Mouse (Mus musculus) hindbrain, embryonic 15.5 days (tissue): ENCODE data around the gene Slc25a25. TPM values are rescaled to one million over a fixed set of nuclear protein-coding genes. Genes with fewer than 3 reads are reported as not detected.

Source experiments
- ATAC-seq: fragments of 200-750 bp; cut with Nextera tagmentation; 2 replicates; pipeline ENCODE4 v1.8.0; 2017; ENCODE audit warnings: low read depth, moderate number of reproducible peaks, moderate TSS enrichment; ENCODE audit not compliant: low FRiP score
- H3K27ac ChIP-seq: fragments of 300-500 bp; sonication (generic); replicated peaks from 2 replicates; pipeline ENCODE4 v1.5.1; 2015; ENCODE audit warnings: mild to moderate bottlenecking, inconsistent platforms
- H3K27me3 ChIP-seq: fragments of 300-500 bp; sonication (generic); 2 replicates; pipeline ENCODE4 v1.6.1; 2015; ENCODE audit warnings: control low read depth, inconsistent platforms
- H3K36me3 ChIP-seq: fragments of 300-500 bp; sonication (generic); 2 replicates; pipeline ENCODE4 v1.6.1; 2015; ENCODE audit warnings: control low read depth, inconsistent platforms
- H3K4me1 ChIP-seq: fragments of 300-500 bp; sonication (generic); replicated peaks from 2 replicates; pipeline ENCODE4 v1.6.1; 2015; ENCODE audit warnings: control low read depth, inconsistent platforms
- H3K4me2 ChIP-seq: fragments of 300-500 bp; sonication (generic); 2 replicates; pipeline ENCODE4 v1.6.1; 2015; ENCODE audit warnings: moderate library complexity, mild to moderate bottlenecking, inconsistent platforms
- H3K4me3 ChIP-seq: fragments of 300-500 bp; sonication (generic); 2 replicates; pipeline ENCODE4 v1.5.1; 2015; ENCODE audit warnings: mild to moderate bottlenecking, inconsistent platforms
- H3K9ac ChIP-seq: fragments of 300-500 bp; sonication (generic); 2 replicates; pipeline ENCODE4 v1.6.1; 2015; ENCODE audit warnings: inconsistent platforms
- H3K9me3 ChIP-seq: fragments of 300-500 bp; sonication (generic); 2 replicates; pipeline ENCODE4 v1.6.1; 2016; ENCODE audit warnings: control low read depth, inconsistent platforms
- WGBS: fragments of 180-500 bp; shearing (Covaris S2); methylation state at CpG from one replicate; pipeline ENCODE4 v1.1.7; 2015; 5-methylcytosine and 5-hydroxymethylcytosine counted together
- polyA plus RNA-seq: library from polyadenylated mRNA; unstranded; fragments of >200 nt; fragmentation: Nextera tagmentation; extraction: Ambion mirVana; gene quantifications from 2 replicates; pipeline ENCODE4 v1.2.1, GENCODE M21; 2015

Gene Slc25a25
- polyA plus RNA-seq, 1 experiment from 2014 or later, result 54.4 TPM

DNA sequence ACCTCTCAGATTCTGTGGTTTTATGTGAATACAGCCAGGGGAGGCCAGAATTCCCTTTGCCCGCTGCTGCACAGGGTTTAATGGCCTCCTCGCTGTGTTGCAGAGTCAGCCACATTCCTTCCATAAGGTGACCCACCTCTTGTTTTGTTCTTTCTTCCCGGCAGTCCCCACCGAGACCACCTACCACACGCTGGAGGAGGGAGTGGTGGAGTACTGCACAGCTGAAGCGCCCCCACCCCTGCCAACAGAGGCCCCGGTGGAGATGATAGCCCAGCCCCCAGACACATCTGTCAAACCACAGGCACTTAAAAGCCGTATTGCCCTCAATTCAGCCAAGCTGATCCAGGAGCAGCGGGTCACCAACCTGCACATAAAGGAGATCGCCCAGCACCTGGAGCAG is 3.4 kb upstream of the Slc25a25 start:
- Histone ChIP-seq H3K9me3 (no peaks in the 10 kb centered on the region), H3K36me3 (peaks cover 4% of the 10 kb centered on the region; the same call in 1 of the 2 replicates), H3K27ac (no peak overlapping the region), H3K27me3 (no peaks in the 10 kb centered on the region), H3K9ac (no peak overlapping the region), H3K4me2 (no peak overlapping the region), H3K4me1 (peaks cover 31% of the 10 kb centered on the region), H3K4me3 (no peak overlapping the region)
- ATAC-seq, result no peak
- WGBS, result 84% methylated on average over 10 of the region's 10 CpGs

DNA sequence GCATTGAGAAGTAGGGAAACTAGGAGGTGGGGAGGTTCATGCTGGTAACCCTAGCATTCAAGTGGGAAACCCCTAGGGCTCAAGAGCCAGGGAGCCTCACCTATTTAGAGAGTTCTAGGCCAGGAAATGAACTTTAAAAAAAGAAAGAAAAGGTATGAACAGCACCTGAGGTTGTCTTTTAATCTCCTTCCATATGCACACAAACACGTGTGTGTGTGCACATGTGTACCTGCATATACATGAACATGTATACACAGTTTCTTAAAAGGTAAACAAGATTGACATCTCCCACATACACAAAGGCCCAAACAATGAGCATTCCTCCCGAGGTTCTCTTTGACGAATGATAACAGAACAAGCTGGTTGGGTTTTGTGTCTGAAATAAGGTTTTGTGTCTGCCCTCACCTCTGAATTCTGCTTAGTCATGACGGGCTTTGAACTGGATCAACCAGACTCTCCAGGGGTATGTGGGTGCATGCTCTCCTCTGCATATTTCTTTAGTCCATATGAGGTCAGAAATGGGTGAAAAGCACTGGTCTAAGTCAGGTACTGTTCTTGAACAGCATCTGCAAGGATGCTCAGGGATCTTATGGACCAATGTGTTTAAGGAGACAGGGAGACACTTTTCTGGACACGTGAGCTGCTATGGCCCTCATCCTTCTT is 2.5 kb upstream of the Slc25a25 start:
- H3K4me2 ChIP-seq, result no peak overlapping the region
- no peak overlapping the region for H3K9ac ChIP-seq
- no peaks in the 10 kb centered on the region for H3K27me3 ChIP-seq
- no peak overlapping the region for H3K4me3 ChIP-seq
- 88% methylated on average over 5 of the region's 5 CpGs for WGBS
- no peak overlapping the region for H3K27ac ChIP-seq
- peaks cover 4% of the 10 kb centered on the region; the same call in 1 of the 2 replicates for H3K36me3 ChIP-seq
- no peak for ATAC-seq
- H3K4me1 ChIP-seq, result peaks cover 35% of the 10 kb centered on the region
- H3K9me3 ChIP-seq, result no peaks in the 10 kb centered on the region

DNA sequence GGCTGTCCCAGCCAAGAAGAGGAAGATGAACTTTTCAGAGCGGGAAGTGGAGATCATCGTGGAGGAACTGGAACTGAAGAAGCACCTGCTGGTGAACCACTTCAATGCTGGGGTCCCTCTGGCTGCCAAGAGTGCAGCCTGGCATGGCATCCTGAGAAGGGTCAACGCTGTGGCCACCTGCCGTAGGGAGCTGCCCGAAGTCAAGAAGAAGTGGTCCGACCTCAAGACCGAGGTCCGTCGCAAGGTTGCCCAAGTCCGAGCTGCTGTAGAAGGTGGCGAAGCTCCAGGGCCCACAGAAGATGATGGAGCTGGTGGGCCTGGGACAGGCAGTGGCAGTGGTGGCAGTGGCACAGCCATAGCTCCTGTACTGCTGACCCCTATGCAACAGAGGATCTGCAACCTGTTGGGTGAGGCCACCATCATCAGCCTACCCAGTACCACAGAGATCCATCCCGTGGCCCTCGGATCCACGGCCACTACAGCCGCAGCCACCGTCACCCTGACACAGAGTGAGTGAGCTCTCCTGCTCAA is 1.3 kb upstream of the Slc25a25 start:
- H3K4me1 ChIP-seq, result peaks cover 45% of the 10 kb centered on the region
- H3K4me3 ChIP-seq, result peak overlapping the region; percentile 70
- 93% methylated on average over 16 of the region's 16 CpGs for WGBS
- H3K9ac ChIP-seq, result no peak overlapping the region
- H3K27ac ChIP-seq, result peak overlapping the region; percentile 56
- peak; percentile 0; the same call in 1 of the 2 replicates for ATAC-seq
- no peaks in the 10 kb centered on the region for H3K9me3 ChIP-seq
- H3K27me3 ChIP-seq, result no peaks in the 10 kb centered on the region
- H3K4me2 ChIP-seq, result peak overlapping the region; percentile 47
- H3K36me3 ChIP-seq, result peaks cover 4% of the 10 kb centered on the region; the same call in 1 of the 2 replicates

DNA sequence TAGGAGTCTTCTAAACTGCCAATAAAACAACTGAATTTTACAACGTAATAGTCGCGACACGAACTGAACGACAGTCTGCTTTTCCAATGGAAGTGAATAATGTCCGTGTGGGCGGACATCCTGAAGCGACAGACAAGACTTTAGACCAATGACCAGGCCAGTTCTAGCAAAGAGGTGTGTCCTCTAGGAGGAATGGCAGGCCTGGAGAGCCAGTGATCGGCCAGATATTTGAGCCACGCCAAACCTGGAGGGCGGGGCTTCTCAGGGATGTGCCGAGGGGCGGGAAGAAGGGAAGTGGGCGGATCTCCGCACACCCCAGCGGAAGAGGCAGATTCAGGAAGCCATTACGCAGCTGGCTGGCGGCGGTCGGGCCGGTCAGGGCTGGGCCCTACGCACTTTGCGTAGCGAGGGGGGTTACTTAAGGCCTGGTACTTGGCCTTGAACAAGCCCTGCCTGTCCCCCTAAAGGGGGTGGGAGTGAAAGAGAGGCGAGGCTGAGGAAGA is 676 bp upstream of the Slc25a25 start:
- peak overlapping the region; percentile 43 for H3K9ac ChIP-seq
- no peaks in the 10 kb centered on the region for H3K9me3 ChIP-seq
- H3K4me1 ChIP-seq, result peaks cover 45% of the 10 kb centered on the region
- peak overlapping the region; percentile 70 for H3K4me2 ChIP-seq
- WGBS, result under 1% methylated on average over 25 of the region's 25 CpGs
- H3K27me3 ChIP-seq, result no peaks in the 10 kb centered on the region
- H3K27ac ChIP-seq, result peak overlapping the region; percentile 92
- ATAC-seq, result peak; percentile 97
- peak overlapping the region; percentile 70 for H3K4me3 ChIP-seq
- peaks cover 4% of the 10 kb centered on the region; the same call in 1 of the 2 replicates for H3K36me3 ChIP-seq

DNA sequence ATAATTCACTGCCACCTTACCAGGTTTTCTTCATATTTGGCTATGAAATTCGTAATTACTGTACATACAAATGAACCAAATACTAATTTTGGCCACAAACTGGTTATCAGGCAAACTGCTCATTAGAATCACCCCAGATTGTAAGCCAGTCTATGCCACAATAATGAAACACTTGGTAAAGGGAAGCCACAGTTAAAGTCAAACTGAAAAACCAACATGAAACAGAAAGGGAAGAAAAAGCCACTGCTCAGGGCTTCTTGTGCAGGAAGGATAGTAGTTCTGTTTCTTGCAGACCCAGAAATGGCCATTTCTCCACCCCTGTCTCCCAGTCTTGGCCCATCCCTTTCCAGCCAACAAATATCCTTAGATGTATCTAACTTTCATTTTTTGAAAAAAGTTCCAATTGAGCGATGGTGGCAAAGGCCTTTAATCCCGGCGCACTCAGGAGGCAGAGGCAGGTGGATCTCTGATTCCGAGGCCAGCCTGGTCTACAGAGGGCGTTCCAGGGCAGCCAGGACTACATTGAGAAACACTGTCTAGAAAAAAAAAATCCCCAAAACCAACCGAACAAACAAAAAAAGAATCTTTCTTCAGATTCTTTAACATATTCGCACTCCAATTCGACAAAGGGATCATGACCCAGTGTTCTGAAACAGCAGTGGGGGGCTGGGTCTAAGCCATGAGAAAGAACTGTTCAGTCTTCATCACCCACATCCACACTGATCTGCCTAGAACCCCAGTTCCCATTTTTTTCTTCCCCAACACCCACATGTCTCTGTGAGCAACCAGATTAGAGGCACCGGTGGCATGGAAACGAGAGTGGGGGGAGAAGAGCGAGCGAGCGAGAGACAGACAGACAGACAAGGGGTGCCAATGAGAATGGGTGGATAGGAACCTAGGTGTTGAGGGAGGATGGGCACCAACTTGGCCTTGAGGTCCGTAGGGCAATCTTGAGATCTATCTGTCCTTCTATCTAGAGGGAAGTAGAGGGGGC is 1.2 kb downstream of the Slc25a25 start, which contains the start of gene Naif1:
Gene Naif1, plus strand, starts transcription at position 697 of the 994 bp plus-strand sequence.
- H3K27me3 ChIP-seq, result no peaks in the 10 kb centered on the region

DNA sequence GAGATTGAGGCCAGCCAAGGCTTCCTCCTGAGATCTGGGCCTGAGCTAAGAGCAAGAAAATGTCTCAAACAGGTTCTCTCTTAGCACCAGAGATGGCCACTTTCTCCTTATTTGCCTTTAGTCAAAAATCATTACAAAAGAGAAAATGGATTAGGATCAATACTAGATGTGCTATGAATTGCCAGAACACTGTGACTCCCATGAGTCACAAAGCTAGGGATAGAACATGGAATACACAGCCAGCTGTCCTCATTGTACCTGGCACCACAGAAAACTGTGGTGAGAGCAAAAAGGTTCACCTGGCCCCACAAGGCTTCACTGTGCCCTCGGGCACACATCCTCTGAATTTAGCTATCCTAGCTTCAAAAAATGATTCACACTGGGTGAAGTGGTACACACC is 2.8 kb downstream of the Slc25a25 start:
- Histone ChIP-seq H3K27me3 (no peaks in the 10 kb centered on the region), H3K9ac (no peak overlapping the region), H3K4me3 (no peak overlapping the region), H3K36me3 (no peaks in the 10 kb centered on the region), H3K4me1 (peaks cover 40% of the 10 kb centered on the region), H3K9me3 (no peaks in the 10 kb centered on the region), H3K27ac (no peak overlapping the region), H3K4me2 (no peak overlapping the region)
- ATAC-seq, result no peak
- WGBS, result 92% methylated on average over 1 of the region's 1 CpGs

More for the DNA sequence above, 1.2 kb downstream of the Slc25a25 start, which contains the start of gene Naif1:
- Histone ChIP-seq H3K27ac (peak within 1 kb of the TSS; percentile 92), H3K9me3 (no peaks in the 10 kb centered on the region), H3K4me2 (peak within 1 kb of the TSS; percentile 70), H3K4me1 (peaks cover 45% of the 10 kb centered on the region), H3K36me3 (no peaks in the 10 kb centered on the region), H3K9ac (peak within 1 kb of the TSS; percentile 70), H3K4me3 (peak within 1 kb of the TSS; percentile 70)
- WGBS, result 81% methylated on average over 15 of the region's 15 CpGs
- no peak for ATAC-seq

DNA sequence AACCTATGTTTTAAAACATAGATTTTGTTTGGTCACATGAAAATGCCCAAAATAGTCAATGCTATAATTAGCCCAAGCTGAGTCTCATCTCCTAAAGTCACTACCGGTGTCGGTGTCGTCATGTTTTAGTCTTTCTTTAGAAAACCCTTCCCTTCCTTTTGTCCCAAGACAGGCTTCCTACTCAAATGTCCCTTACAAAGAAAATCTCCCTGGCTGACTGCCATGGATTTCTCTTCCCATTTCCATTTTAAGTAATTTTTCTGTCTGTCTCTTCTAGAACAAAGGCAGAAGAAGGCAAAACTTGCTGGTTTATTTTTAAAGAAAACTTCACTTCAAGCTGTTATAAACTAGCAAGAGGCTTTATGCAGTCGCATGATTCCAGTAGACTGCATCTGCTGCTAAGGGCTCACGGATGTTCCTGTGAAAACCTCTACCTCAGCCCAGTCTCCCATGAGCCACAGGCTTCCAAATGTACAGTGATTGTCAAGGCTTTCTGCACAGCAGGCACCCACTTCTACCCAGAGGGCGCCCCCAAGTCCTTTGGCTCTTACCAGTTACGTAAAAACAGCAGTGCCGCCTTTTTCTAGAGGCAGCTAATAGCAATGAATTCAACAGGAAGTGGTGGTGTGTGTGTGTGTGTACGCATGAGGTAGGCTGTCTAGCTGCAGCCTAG is 3.8 kb downstream of the Slc25a25 start:
- H3K9ac ChIP-seq, result no peak overlapping the region
- no peak for ATAC-seq
- peaks cover 30% of the 10 kb centered on the region for H3K4me1 ChIP-seq
- H3K4me2 ChIP-seq, result peak overlapping the region; percentile 15
- H3K27me3 ChIP-seq, result no peaks in the 10 kb centered on the region
- peak overlapping the region; percentile 65 for H3K27ac ChIP-seq
- H3K4me3 ChIP-seq, result no peak overlapping the region
- WGBS, result 62% methylated on average over 9 of the region's 9 CpGs
- no peaks in the 10 kb centered on the region for H3K36me3 ChIP-seq
- H3K9me3 ChIP-seq, result no peaks in the 10 kb centered on the region

DNA sequence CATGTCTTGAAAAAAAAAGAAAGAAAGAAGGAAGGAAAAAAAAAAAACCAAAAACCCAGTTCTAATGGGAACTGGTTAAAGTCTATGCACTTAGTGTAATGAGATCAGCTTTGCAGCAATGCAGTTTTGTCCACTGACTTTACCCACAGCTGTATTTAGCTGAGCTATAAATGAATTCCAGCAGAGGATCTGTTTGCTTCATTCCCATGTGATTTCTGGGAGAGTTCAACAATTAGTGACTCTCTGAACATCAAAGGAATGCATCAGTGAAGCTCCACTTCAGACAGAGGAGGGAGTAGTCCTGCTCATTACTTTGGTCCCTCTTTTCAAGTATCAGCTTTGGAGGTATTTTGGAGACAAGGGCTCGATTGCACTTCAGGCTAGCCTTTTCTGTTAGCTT is 5.7 kb downstream of the Slc25a25 start:
- Histone ChIP-seq H3K4me1 (peaks cover 24% of the 10 kb centered on the region), H3K9ac (no peak overlapping the region), H3K36me3 (no peaks in the 10 kb centered on the region), H3K4me3 (no peak overlapping the region), H3K9me3 (no peaks in the 10 kb centered on the region), H3K27ac (no peak overlapping the region), H3K4me2 (no peak overlapping the region), H3K27me3 (no peaks in the 10 kb centered on the region)
- ATAC-seq, result no peak
- WGBS, result 88% methylated on average over 1 of the region's 1 CpGs

DNA sequence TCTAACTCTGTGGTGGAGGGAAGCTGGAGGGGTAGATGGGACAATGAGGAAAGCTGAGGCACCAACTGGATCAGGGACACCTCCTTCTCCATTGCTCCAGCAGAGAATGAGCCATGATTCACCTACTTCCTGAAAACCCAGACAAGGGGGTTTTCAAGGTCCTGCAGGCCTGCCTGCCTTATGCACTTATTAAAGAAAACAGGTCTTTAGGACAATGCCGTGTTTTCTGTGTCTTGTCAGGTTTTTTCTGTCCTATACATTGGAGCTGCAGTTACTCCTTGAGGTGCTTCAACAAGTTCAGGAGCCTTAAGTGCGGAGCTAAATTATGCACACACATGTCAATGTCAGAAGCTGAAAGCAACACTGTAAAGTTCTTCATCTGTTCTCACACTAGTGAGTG is 9.7 kb downstream of the Slc25a25 start:
- H3K4me3 ChIP-seq, result no peak overlapping the region
- no peak overlapping the region for H3K27ac ChIP-seq
- no peak overlapping the region for H3K4me2 ChIP-seq
- no peaks in the 10 kb centered on the region for H3K9me3 ChIP-seq
- 96% methylated on average over 2 of the region's 2 CpGs for WGBS
- no peak overlapping the region for H3K9ac ChIP-seq
- H3K4me1 ChIP-seq, result peaks cover 9% of the 10 kb centered on the region
- no peaks in the 10 kb centered on the region for H3K27me3 ChIP-seq
- no peak for ATAC-seq
- no peaks in the 10 kb centered on the region for H3K36me3 ChIP-seq

DNA sequence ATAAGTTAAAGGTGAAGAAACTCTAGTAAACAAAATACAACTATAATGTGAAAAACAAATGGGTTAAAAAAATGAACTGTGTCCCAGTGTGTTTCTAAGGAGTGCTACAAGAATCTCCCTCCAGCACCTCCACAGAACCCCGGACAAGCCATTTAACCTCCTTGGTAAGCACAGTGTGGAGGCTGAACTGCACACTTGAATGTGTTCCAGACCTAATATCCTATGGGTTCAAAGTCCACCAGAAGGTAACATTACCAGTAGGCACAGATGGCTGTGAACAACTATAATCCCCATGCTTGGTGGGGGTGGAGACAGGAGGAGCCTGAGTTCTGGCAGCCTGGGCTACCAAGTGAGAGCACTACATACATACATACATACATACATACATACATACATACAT is 10.6 kb downstream of the Slc25a25 start:
- Histone ChIP-seq H3K4me3 (no peak overlapping the region), H3K36me3 (no peaks in the 10 kb centered on the region), H3K4me2 (no peak overlapping the region), H3K9ac (no peak overlapping the region), H3K9me3 (no peaks in the 10 kb centered on the region), H3K27me3 (no peaks in the 10 kb centered on the region), H3K27ac (no peak overlapping the region), H3K4me1 (peaks cover 9% of the 10 kb centered on the region)
- ATAC-seq, result no peak
- 71% methylated on average over 1 of the region's 1 CpGs for WGBS

DNA sequence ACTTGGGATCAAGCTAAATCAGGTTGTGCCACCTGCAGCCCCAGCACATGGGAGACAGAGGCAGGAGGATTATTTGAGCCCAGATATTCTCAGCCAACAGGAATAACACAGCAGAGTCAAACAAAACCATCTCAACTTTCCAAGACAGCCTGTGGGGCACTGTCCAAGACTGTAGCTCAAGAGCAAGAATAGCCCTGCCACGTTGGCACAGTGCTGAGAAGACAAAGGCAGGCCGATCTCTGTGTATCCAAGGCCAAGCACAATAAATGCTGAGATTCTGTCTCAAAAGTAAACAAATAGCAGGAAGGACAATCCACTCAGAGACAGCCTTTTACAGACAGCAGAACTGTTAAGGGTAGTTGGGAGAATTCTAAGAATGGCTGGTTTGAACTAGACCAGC is 11.1 kb downstream of the Slc25a25 start:
- Histone ChIP-seq H3K9me3 (no peaks in the 10 kb centered on the region), H3K4me1 (peaks cover 9% of the 10 kb centered on the region), H3K4me3 (no peak overlapping the region), H3K27me3 (no peaks in the 10 kb centered on the region), H3K9ac (no peak overlapping the region), H3K36me3 (no peaks in the 10 kb centered on the region), H3K4me2 (no peak overlapping the region), H3K27ac (peak overlapping the region; percentile 52)
- ATAC-seq, result 0 out of 2 replicates have a peak, but pooled peaks have one; percentile 25
- 58% methylated on average over 2 of the region's 2 CpGs for WGBS
